Mouse (Mus musculus) ovary, adult 10 weeks (tissue): ENCODE measurements around the gene Prkn. TPM values are rescaled to one million over a fixed set of nuclear protein-coding genes. Genes with fewer than 3 reads are reported as not detected.

ENCODE experiments used
- polyA plus RNA-seq: library from polyadenylated mRNA; stranded (reverse); fragments of 350-450 nt; fragmentation: Illumina TruSeq; extraction: RNeasy Lipid Tissue Mini Kit (QIAGEN cat#74804); gene quantifications from one replicate; pipeline ENCODE4 v1.2.3, GENCODE M21; 2014

Gene Prkn
- 1.7 TPM for polyA plus RNA-seq

DNA sequence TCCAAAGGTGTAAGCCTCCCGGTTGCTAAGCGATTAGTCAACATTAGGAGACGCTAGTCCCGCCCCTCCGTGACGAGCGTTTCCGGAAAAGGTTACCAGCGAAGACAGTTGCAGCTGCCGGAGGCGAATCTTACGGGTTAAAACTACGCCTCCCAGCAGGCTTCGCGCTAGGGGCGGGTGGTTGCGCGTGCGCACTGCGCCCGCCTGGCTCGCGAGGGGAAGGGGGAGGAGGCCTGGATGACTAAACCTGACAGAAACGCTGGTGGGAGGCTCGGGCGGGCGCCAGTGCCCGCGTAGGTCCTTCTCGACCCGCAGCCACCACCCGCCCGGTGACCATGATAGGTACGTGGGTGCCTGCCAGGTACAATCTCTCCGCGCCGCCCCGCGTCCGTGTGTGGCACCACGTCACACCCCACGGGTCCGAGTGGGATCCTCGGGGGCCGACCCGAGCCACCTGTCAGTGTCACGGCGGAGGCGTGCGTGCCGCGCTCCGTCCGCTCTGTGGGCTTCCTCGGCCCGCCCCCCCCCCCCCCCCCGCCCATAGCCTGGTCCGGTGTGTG, at the start of gene Prkn, which contains the start of gene Pacrg:
TSS of gene Prkn (plus strand) at position 237 of the 560 bp plus-strand sequence.
TSS of gene Pacrg (minus strand) at position 164 of the 560 bp plus-strand sequence.

Other genes with a start within 250 kb of the Prkn start
- 1.5 TPM for gene Pacrg, start 73 bp upstream of the Prkn start, polyA plus RNA-seq